Mouse (Mus musculus): ENCODE data around the gene Fbxo6.
"Not testable (repeated sequence)": the region's sequence is repeated elsewhere in the genome, so short reads cannot be mapped to it uniquely, and the experiment has no call there.

Fbxo6 gene

DNA sequence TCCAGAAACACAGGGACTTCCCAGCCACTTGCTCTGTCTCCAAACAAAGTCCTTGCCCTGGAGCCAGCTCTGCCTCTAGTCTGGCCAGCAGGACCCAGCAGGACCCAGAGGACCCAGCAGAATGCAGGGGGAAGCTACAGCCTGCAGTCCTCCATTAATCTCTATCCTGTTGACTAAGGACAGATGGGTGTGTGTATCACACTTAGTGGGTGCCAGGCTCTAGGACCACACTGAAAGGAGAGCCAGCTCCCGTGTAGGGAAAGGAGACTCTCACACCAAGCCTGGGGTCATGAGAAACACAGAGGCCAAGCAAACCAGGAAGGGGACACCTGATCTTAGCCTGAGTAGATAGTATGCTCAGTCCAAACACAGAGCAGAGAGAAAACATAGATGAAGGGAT, 23.7 kb downstream of the Fbxo6 start:
- ATAC-seq (ENCODE audit: low TSS enrichment) = no peak

DNA sequence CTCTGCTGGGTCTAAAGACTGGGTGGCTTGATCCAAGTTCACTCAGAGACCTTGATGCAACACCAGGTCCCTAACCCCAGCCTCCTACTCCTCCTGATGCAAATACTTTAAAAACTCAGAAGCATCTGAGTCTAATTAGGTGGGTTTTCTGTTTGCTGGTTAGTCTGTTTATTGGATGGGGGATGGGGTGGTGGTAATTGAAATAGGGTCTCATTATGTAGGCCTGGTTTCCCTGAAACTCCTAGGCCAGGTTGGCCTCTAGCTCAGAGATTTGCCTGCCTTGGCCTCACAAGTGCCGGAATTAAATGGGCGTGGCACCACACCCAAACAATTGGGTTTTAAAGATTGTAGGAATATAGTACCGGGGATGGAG, 29.3 kb downstream of the Fbxo6 start:
- ATAC-seq (ENCODE audit: low TSS enrichment) = no peak

DNA sequence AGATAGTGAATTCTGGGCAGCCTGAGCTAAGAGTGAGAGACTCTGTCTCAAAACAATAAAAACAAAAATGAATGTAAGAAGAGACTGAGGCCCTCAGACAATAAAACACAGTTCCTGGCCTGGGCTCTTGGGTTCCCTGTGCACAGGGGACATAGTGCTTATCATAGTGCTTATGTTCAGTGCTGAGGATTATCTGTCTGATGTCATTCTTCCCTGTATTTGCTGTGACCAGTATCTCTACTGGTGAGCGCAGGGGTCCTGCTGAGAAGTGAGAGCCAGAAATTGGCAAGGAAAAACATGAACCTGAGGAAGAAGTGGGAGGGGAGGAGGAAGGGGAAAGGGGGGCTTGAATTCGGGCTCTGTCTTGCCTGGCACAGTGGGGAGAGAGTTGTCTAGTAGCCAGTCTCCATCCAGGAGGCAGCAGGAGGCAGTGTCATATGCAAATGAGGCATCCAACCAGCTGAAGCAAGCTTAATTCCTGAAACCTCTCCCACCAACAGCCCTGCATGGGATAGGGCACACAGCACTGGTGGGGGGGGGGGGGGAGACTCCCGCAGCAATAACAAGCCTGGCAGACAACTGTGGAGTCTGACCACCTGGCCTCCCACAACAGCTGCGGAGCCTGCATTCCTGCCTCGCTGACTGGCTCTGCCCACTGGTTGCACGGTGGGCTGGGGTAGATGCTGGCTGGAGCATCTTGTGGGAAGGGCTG, 29.8 kb downstream of the Fbxo6 start:
- ATAC-seq (ENCODE audit: low TSS enrichment) = no peak

DNA sequence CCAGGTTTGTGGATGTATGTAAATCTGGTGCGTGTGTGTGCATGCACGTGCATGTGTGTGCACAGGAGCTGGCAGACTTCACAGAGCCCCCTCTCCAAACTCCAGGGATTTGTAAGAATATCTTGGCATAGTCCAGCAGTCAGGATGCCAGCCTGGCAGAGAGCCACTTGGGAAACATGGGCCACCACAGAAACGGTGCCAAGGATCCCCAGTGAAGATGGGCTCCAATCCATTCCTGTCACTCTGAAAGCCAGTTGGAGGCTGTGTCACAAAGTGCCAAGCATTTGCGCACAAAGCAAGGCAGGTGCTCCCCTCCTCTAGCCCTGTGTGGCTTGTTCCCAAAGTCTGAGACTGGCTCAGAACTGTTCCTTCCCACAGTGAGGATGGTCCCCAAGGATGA, 30.6 kb downstream of the Fbxo6 start:
- no peak for ATAC-seq (ENCODE audit: low TSS enrichment)

DNA sequence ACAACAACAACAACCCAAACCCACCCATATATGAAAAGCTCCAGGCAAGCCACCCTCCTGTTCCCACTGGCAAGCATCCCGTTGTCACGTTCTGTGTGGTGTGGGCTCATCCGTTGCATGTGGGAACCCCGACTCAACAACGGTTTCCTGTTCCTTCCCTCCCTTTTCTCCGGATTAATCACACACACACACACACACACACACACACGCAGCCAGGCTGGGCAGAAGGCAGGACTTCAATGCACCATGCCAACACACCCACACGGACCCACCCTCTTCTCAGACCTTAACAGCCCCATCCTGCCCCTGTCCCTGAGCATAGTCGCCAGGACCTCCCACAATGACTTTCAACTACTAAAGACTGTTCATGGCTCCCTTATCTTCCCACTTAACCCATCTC, 31.4 kb downstream of the Fbxo6 start:
- no peak for ATAC-seq (ENCODE audit: low TSS enrichment)

DNA sequence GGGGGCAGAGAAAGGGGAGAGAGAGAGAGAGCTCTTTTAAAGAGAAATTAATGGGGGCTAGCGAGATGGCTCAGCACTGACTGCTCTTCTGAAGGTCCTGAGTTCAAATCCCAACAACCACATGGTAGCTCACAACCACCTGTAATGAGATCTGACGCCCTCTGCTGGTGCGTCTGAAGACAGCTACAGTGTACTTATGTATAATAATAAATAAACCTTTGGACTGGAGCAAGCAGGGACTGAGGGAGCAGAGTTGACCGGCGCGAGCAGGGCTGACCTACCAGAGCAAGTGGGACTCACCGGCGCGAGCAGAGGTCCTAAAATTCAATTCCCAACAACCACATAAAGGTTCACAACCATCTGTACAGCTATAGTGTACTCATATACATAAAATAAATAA, 32.4 kb downstream of the Fbxo6 start:
- not testable (repeated sequence) for ATAC-seq (ENCODE audit: low TSS enrichment)

DNA sequence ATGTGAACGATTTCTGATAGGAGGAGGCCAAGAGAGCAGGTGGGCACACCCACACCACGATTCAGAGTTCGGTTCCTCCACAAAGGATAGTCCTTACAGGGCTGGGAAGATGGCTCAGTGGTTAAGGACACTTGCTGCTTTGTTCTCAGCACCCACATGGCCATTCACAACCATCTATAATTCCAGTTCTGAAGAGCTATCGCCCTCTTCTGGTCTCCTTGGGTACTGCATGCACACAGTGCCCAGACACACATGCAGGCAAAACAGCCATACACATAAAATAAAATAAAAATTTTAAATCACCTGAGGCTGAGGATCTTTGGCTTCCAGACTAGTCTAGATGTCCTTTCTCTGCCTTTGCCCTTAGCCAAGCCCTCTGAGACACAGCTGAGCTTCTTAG, 34.5 kb downstream of the Fbxo6 start:
- no peak for ATAC-seq (ENCODE audit: low TSS enrichment)

DNA sequence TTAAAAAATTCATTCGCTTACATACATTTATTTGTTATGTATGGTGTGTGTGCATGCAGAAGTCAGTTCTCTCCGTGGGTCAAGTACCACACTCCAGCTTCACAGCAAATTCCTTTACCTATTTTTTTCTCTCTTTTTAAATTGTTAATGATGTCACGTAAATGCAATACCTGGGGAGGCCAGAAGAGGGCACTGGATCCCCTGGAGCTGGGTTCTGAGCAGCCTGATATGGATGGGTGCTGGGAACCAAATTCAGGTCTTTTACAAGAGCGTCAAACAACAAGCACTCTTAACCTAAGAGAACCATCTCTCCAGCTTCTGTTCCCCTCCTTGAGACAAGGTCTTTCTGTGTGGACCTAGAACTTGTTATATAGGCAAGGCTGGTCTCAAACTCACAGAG, 35.3 kb downstream of the Fbxo6 start:
- no peak for ATAC-seq (ENCODE audit: low TSS enrichment)

DNA sequence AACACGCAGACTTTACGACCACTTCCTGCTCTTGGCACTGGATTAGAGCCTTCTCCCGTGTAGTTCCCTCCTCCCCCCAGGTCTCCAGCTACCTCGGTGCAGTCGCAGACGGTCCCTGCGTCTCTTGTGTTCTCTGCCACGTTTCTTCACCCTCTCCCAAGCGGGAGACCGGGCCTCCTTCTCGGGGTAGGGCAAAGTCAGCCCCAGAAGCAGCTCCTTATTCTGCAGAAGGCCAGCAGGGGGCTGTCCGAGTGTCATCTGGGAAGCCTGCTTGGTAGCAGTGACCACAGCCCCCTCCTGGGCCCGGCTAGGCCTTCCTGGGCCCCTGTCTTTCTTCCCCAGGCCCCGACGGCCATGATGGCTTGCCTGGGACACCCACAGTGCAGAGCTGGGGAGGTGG, 36.5 kb downstream of the Fbxo6 start:
- ATAC-seq (ENCODE audit: low TSS enrichment) = peak; percentile 23; the same call in 1 of the 2 replicates

DNA sequence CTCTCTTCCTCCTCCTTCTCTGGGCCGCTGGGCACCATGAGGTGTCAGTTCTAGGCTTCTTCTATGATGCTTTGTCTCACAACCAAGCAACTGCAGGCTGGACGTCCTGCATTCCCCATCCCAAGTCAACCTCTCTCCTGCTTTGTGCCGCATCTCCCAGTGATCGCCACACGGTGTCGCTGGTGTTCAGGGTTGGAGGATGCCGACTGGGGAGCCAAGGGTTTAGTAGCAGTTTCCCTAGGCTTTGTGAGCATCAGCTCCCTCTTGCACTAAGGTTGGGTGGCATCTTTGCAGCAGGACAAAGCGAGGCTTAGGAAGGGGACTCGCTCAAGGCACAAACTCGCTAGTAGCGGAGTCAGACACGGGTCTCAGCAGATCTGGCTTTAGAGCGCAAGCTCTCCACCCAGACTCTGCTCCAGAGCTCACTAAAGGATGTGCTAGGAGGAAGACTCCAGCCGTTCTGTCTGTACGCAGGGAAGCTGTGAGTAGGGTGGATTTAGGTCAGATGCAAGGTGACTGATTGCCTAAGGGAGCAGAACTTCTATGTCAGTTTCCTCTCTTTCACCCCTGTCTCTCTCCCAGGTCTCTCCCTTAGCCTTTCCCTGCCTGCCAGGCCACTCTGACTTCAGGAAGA, 37.1 kb downstream of the Fbxo6 start:
- peak; percentile 94 for ATAC-seq (ENCODE audit: low TSS enrichment)

DNA sequence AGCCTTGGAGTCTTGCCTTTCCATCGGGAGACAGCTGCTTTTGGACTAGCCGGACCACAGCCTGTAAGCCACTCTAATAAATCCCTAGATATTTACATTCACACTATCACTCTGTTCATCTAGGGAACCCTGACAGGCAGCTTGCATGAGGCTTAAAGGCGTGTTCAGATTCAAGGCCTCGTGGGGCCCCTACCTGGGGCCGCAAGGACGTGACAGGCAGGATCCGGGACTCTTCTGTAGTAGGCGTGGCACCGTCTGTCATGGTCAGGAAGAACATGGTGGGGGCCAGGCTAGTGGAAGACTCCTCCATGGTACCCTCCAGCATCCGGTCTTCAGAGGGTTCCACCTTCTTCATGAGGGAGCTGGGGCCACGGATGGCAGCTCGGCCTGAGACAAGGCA, 39.4 kb downstream of the Fbxo6 start:
- no peak for ATAC-seq (ENCODE audit: low TSS enrichment)

DNA sequence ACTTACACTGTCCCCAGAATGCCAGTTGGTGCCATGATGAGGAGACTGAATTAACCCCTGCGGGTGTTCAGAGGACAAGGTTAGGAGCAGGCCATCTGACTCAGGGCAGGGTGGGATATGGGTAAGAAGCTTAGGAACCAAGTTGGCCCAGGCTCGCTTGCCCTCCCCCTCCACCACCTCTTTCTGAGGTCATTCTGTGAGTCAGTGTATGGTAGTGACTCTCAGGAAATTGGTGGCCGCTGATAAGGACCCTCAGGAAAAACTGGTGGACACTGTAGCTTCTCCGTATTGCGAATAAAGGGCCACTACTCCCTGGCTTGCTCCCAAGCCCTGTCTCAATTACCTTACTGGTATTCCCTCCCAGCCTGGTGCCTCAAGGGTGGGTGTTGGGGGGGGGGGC, 42.7 kb downstream of the Fbxo6 start:
- ATAC-seq (ENCODE audit: low TSS enrichment) = no peak

DNA sequence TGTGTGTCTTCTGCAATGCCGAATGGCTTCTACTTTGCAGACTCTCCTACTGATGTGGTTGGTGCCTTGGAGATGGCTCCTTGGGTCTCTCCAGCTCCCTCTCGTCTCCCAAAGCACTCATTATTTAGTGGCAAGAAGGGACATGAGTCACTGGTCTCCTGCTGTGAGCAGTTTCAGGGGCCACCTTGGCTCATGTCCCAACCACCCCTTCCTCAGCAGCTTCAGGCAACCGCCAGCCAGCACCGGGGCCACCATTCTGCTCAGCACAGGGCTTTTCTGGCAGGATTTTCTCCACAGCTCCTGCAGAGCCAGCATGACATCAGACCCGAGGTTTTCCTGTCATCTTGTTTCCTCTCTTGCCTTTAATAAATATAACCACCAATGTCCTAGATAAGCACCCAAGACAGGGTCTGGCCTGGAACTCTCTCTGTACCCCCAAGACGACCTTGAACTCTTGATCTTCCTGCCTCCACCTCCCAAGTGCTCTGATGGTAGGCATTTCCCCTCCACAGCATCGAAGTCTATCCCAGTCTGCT, 43.3 kb downstream of the Fbxo6 start:
- no peak for ATAC-seq (ENCODE audit: low TSS enrichment)

DNA sequence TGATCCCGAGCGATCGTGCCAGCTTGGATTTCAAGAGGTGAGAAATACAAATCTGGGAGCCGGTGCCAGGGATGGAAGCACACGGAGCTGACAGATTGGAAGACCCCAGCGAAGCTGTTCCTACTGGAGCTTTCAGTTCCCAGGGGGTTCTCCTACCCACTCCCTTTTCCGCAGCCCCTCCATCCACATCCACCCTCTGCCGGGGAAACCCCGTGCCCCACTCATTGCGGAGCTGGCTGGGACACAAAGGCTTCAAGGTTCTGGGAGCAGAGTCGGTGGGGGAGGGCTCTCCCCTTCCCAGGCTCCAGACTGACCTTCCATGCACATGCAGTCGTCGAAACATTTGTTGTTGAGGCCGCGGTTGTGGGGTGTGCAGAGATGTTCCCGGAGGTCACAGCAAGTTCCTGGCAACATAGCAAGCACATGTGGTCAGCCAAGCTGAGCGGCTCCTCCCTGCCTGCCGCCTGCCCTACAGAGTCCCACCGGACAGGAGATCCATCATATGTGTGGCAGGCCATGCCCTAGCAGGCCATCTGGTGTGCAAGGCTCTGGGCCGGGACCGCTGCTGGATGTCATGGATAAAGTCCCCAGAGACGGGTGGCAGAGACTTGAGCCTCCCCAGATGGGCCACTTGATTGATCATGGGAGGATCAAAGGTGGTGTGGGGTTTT, 44.2 kb downstream of the Fbxo6 start:
- ATAC-seq (ENCODE audit: low TSS enrichment) = no peak

DNA sequence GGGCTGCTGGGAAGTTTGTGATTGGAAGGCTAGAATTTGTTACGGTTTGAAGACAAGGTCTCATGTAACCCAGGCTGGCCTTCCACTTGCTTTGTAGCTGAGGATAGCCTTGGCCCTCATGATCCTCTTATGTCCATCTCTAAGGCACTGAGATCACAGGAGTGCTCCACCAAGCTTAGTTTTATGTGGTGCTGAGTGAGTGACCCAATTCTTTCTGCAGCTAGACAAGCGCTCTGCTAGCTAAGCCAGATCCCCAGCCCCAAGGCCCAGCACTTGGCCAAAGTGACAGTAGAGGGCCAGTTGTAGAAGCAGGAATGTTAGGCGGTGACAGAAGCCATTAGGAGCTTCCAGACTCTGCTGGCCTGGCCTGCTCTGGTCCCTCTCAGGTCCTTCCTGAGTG, 47.8 kb downstream of the Fbxo6 start:
- ATAC-seq (ENCODE audit: low TSS enrichment) = no peak

DNA sequence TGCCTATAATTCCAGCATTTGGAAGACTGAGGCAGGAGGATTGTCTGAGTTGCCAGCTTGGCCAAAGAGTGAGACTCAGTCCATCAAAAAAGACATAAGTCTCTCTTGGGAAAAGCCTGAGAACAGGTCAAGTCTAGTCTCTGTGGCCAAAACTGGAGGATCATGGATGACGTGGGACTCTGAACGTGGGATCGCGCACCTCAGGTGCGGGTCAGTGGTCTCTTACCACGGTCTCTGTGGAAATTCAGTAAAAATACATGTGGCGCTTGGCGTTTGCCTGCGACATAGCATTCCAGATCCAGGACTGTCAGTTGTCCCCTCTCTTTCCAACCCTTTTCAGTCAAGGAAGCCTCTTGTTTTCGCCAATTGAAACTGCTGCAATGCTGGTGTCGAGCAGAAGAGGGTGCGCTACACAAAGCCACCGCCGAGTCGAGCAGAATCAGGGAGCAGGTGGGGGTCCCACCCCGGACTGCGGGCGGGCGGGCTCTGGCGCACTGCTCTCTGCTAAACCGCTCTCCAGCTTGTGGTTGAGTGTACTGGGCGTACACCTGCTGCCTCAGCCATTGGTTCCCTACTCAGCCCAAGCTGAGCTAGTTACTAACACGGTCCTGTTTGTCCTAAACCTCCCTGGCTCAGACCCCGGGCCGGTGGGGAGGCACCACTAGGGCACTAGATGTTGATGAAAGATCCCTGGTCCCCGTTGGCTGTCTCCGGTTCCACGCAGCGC, 50.0 kb downstream of the Fbxo6 start:
- peak; percentile 88 for ATAC-seq (ENCODE audit: low TSS enrichment)

DNA sequence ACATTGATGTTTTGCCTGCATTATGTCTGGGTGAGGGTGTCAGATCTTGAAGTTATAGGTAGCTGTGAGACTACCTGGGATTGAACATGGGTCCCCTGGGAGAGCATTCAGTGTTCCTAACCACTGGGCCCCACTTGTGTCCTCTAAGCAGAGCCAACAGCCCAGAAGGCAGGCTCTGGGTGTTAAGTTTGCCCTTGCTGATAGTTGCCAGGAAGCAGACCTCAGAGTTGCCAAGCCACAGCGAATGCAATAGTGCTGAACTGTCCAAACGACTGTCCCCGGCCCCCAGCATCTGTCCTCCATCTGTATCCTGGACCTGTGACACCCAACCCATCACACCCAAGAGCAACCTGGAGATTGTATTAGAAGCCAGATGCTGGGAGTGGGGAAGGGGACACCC, 53.3 kb downstream of the Fbxo6 start:
- no peak for ATAC-seq (ENCODE audit: low TSS enrichment)

DNA sequence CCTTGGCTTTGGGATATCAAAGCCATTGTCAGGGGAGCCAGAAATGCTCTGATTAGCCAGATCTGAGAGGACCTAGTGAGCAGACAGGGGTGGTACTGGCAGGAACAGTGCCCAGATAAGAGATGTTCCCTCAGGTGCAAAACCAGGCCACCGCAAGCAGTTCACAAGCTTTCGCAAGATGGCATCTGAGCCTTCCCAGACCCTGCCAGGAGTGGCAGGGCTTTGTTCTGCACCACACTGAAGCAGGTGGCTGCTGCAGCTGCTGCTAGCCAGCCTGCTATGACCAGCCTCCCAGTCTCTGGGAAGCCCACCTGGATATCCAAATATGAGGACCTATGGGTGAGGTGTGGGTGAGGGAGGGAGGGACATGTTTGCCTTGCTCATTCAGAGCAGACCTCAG, 54.0 kb downstream of the Fbxo6 start:
- no peak for ATAC-seq (ENCODE audit: low TSS enrichment)

Data from frontal cortex, adult (tissue).